Mouse (Mus musculus) liver, postnatal 0 days (tissue): ENCODE measurements around the gene Dnttip2. TPM values are rescaled to one million over a fixed set of nuclear protein-coding genes. Genes with fewer than 3 reads are reported as not detected.

Experiments used
- ATAC-seq: fragments of 200-750 bp; cut with Nextera tagmentation; 2 replicates; pipeline ENCODE4 v1.8.0; 2017; ENCODE audit warnings: mild to moderate bottlenecking, moderate library complexity
- DNase-seq: peaks from one replicate; pipeline ENCODE4 v3.0.0-alpha.2; 2016
- H3K27ac ChIP-seq: fragments of 300-500 bp; sonication (generic); 2 replicates; pipeline ENCODE4 v1.5.1; 2014; ENCODE audit warnings: antibody characterized with exemption, moderate library complexity, mild to moderate bottlenecking, low read depth
- H3K27me3 ChIP-seq: fragments of 300-500 bp; sonication (generic); 2 replicates; pipeline ENCODE4 v1.6.1; 2014; ENCODE audit warnings: low read length, control low read depth, mixed read lengths; ENCODE audit not compliant: insufficient read depth
- H3K36me3 ChIP-seq: fragments of 300-500 bp; sonication (generic); replicated peaks from 2 replicates; pipeline ENCODE4 v1.6.1; 2014; ENCODE audit warnings: mild to moderate bottlenecking, control low read depth, low read length, moderate library complexity, mixed read lengths; ENCODE audit not compliant: insufficient read depth
- H3K4me1 ChIP-seq: fragments of 300-500 bp; sonication (generic); 2 replicates; pipeline ENCODE4 v1.6.1; 2014; ENCODE audit warnings: antibody characterized with exemption, mild to moderate bottlenecking, control low read depth; ENCODE audit not compliant: insufficient read depth
- H3K4me2 ChIP-seq: fragments of 300-500 bp; sonication (generic); 2 replicates; pipeline ENCODE4 v1.6.1; 2014; ENCODE audit warnings: low read depth, mild to moderate bottlenecking, low read length, moderate library complexity, mixed read lengths
- H3K4me3 ChIP-seq: fragments of 300-500 bp; sonication (generic); 2 replicates; pipeline ENCODE4 v1.5.1; 2014; ENCODE audit warnings: low read depth, low read length
- H3K9ac ChIP-seq: fragments of 300-500 bp; sonication (generic); replicated peaks from 2 replicates; pipeline ENCODE4 v1.6.1; 2014; ENCODE audit warnings: mild to moderate bottlenecking, moderate library complexity
- H3K9me3 ChIP-seq: fragments of 300-500 bp; sonication (generic); 2 replicates; pipeline ENCODE4 v1.6.1; 2016; ENCODE audit warnings: mild to moderate bottlenecking, control low read depth, low read length, mixed read lengths
- CTCF ChIP-seq: sonication (generic); IDR thresholded peaks from 2 replicates; pipeline ENCODE4 v1.5.1; 2016; ENCODE audit warnings: antibody characterized with exemption, low read depth
- EP300 ChIP-seq: IDR thresholded peaks from 2 replicates; pipeline ENCODE4 v1.6.1; 2016; ENCODE audit warnings: antibody characterized with exemption, low read depth, mild to moderate bottlenecking
- WGBS: fragments of 180-500 bp; shearing (Covaris S2); extraction: QIAGEN DNeasy Blood & Tissue Kit; methylation state at CpG from one replicate; pipeline ENCODE4 v1.1.7; 2014; ENCODE audit not compliant: insufficient replicate concordance; 5-methylcytosine and 5-hydroxymethylcytosine counted together
- polyA plus RNA-seq: library from polyadenylated mRNA; unstranded; fragments of >200 nt; fragmentation: Nextera tagmentation; extraction: Ambion mirVana; gene quantifications from 2 replicates; pipeline ENCODE4 v1.2.1, GENCODE M21; 2015

Dnttip2 gene
- polyA plus RNA-seq, 1 experiment from 2014 or later = 25.3 TPM

- Histone ChIP-seq H3K27me3 (no peaks in the 10 kb centered on the region), H3K9me3 (no peaks in the 10 kb centered on the region), H3K9ac (no peak overlapping the region), H3K4me2 (peak overlapping the region; percentile 35; the same call in 1 of the 2 replicates), H3K4me1 (peaks cover 5% of the 10 kb centered on the region), H3K27ac (no peak overlapping the region), H3K36me3 (no peaks in the 10 kb centered on the region), H3K4me3 (no peak overlapping the region)
- ATAC-seq = no peak
- 31% methylated on average over 11 of the region's 11 CpGs for WGBS
- no peak for TF ChIP-seq EP300
- no peak for TF ChIP-seq CTCF
- DNase-seq = no peak
These were observed 42.4 kb downstream of the Dnttip2 start for GRCm38 (mm10) chr3:122316621-122317020.

GRCm38 (mm10) chr3:122317339-122317738 is 43.2 kb downstream of the Dnttip2 start:
- no peak for DNase-seq
- Histone ChIP-seq H3K27ac (no peak overlapping the region), H3K4me2 (no peak overlapping the region), H3K4me3 (no peak overlapping the region), H3K9ac (no peak overlapping the region), H3K9me3 (no peaks in the 10 kb centered on the region), H3K27me3 (no peaks in the 10 kb centered on the region), H3K4me1 (peaks cover 5% of the 10 kb centered on the region), H3K36me3 (no peaks in the 10 kb centered on the region)
- WGBS = 90% methylated on average over 6 of the region's 6 CpGs
- ATAC-seq = no peak
- no peak for TF ChIP-seq CTCF
- no peak for TF ChIP-seq EP300

- WGBS = 41% methylated on average over 9 of the region's 9 CpGs
- DNase-seq (no peak), ATAC-seq (no peak)
- H3K9me3 ChIP-seq = no peaks in the 10 kb centered on the region
- peaks cover 3% of the 10 kb centered on the region; the same call in 1 of the 2 replicates for H3K4me1 ChIP-seq
- no peak overlapping the region for H3K4me2 ChIP-seq
- TF ChIP-seq CTCF (no peak), EP300 (no peak)
- H3K9ac ChIP-seq = no peak overlapping the region
- H3K27me3 ChIP-seq = no peaks in the 10 kb centered on the region
- H3K36me3 ChIP-seq = no peaks in the 10 kb centered on the region
- H3K27ac ChIP-seq = no peak overlapping the region
- no peak overlapping the region for H3K4me3 ChIP-seq
These were observed 48.0 kb downstream of the Dnttip2 start for GRCm38 (mm10) chr3:122322226-122322625.

GRCm38 (mm10) chr3:122323841-122324240 is 49.7 kb downstream of the Dnttip2 start:
- TF ChIP-seq EP300 = no peak
- no peak for TF ChIP-seq CTCF
- no peak for ATAC-seq

DNA sequence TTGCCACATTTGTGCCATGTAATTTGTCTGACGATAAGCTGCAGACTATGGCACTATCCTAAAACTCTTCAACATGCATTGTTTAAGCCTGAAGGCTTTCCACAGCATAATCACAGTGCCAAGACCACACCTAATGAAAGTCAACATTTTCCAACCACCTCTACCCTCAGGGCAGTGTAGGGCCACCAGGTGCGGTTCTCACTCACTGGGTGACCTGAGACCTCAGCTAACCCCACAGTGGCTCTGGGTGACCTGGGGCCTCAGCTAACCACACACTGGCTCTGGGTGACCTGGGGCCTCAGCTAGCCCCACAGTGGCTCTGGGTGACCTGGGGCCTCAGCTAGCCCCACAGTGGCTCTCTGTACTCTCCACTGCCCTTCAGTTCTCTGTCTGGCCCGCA is 50.3 kb downstream of the Dnttip2 start:
- WGBS = 75% methylated on average over 3 of the region's 3 CpGs
- TF ChIP-seq CTCF = no peak
- TF ChIP-seq EP300 = no peak
- no peaks in the 10 kb centered on the region for H3K9me3 ChIP-seq
- peaks cover 3% of the 10 kb centered on the region; the same call in 1 of the 2 replicates for H3K4me1 ChIP-seq
- DNase-seq (no peak), ATAC-seq (peak; percentile 53)
- H3K4me2 ChIP-seq = no peak overlapping the region
- H3K27ac ChIP-seq = no peak overlapping the region
- no peak overlapping the region for H3K9ac ChIP-seq
- no peaks in the 10 kb centered on the region for H3K36me3 ChIP-seq
- H3K27me3 ChIP-seq = no peaks in the 10 kb centered on the region
- no peak overlapping the region for H3K4me3 ChIP-seq

More at GRCm38 (mm10) chr3:122323841-122324240, 49.7 kb downstream of the Dnttip2 start:
- Histone ChIP-seq H3K27me3 (no peaks in the 10 kb centered on the region), H3K36me3 (no peaks in the 10 kb centered on the region), H3K4me1 (peaks cover 3% of the 10 kb centered on the region; the same call in 1 of the 2 replicates), H3K27ac (no peak overlapping the region), H3K9ac (no peak overlapping the region), H3K9me3 (no peaks in the 10 kb centered on the region), H3K4me3 (no peak overlapping the region), H3K4me2 (no peak overlapping the region)
- no peak for DNase-seq
- 76% methylated on average over 6 of the region's 6 CpGs for WGBS

- Histone ChIP-seq H3K4me1 (no peaks in the 10 kb centered on the region), H3K27me3 (no peaks in the 10 kb centered on the region), H3K27ac (no peak overlapping the region), H3K36me3 (no peaks in the 10 kb centered on the region), H3K4me3 (no peak overlapping the region), H3K9me3 (no peaks in the 10 kb centered on the region), H3K4me2 (no peak overlapping the region), H3K9ac (no peak overlapping the region)
- 62% methylated on average over 12 of the region's 12 CpGs for WGBS
- TF ChIP-seq CTCF (no peak), EP300 (no peak)
- ATAC-seq = no peak
- DNase-seq = no peak
These were observed 56.3 kb downstream of the Dnttip2 start for GRCm38 (mm10) chr3:122330484-122330883.

GRCm38 (mm10) chr3:122333493-122333892 is 59.3 kb downstream of the Dnttip2 start:
- Histone ChIP-seq H3K4me3 (no peak overlapping the region), H3K27ac (no peak overlapping the region), H3K4me1 (no peaks in the 10 kb centered on the region), H3K9ac (no peak overlapping the region), H3K36me3 (no peaks in the 10 kb centered on the region), H3K27me3 (no peaks in the 10 kb centered on the region), H3K9me3 (no peaks in the 10 kb centered on the region), H3K4me2 (no peak overlapping the region)
- WGBS = 63% methylated on average over 4 of the region's 4 CpGs
- DNase-seq = no peak
- TF ChIP-seq EP300 = no peak
- no peak for TF ChIP-seq CTCF
- ATAC-seq = no peak
